Mouse (Mus musculus): ENCODE results near the gene Mcts1. TPM values are rescaled to one million over a fixed set of nuclear protein-coding genes. Genes with fewer than 3 reads are reported as not detected.

Gene Mcts1
- total and polyA plus RNA-seq, 3 experiments = 2.1 to 73.0 (median 55.3) TPM

DNA sequence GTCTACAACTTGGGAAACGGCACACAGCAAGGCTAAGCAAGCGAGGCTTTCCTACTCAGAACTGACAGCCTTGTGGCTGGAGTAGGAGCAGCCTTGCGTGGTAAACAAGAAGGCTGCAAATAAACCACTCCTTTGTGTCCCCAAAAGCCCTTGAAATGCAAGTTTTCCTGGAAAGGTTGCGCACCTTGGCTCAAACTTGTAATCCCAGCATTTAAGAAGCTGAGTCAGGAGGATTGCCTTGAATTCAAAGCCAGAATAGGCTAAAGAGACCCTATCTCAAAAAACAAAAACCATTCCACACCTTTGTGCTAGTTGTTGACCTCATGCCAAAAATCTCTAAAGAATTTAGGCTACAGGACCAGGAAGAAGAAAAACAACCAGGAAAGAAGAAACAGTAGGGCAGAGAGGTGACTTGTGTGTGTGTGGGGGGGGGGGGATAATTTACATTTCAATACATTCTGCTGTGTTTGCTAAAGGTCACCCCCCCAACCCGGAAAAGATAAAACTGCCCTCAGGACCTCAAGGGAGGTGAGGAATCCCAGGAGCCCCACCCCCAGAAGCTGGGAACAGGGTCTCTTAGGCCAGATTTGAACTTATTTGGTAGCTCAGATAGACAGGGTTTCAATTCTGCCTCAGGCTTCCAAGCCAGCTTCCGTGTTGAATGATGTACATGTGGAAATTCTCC is 33.7 kb upstream of the Mcts1 start:
- Histone ChIP-seq H3K4me3 (ENCODE audit: low read depth, low read length) (no peak overlapping the region), H3K36me3 (replicated peaks) (peaks cover 3% of the 10 kb centered on the region), H3K27me3 (ENCODE audit: insufficient read depth, low read length) (no peaks in the 10 kb centered on the region), H3K4me1 (ENCODE audit: insufficient read depth, low read depth, low read length) (no peaks in the 10 kb centered on the region; the same call in 1 of the 2 replicates), H3K9me3 (replicated peaks) (no peaks in the 10 kb centered on the region)
- no peak for TF ChIP-seq GATA1 (IDR thresholded peaks at IDR 0.05; ENCODE audit: borderline replicate concordance, low read length)
- TF ChIP-seq GATA2 (IDR thresholded peaks at IDR 0.05; ENCODE audit: borderline replicate concordance, low read depth, low read length) = no peak
- no peak for TF ChIP-seq CTCF (IDR thresholded peaks at IDR 0.05; ENCODE audit: low read depth, low read length)
- TF ChIP-seq POLR2AphosphoS5 (IDR thresholded peaks at IDR 0.05; ENCODE audit: insufficient replicate concordance, low read depth, low read length) = no peak
- no peak for TF ChIP-seq TAL1 (conservative IDR thresholded peaks at IDR 0.05; ENCODE audit: low read depth, low read length)
- DNase-seq (ENCODE audit: low spot score) = no peak
- no peak for ATAC-seq (ENCODE audit: extremely low read depth, insufficient number of reproducible peaks, low FRiP score, poor library complexity, severe bottlenecking)

GRCm38 (mm10) chrX:38576078-38576477 is 24.3 kb upstream of the Mcts1 start, which contains the start of gene Cul4b:
Cul4b (minus strand) TSS chrX:38576196.
- ATAC-seq (ENCODE audit: extremely low read depth, insufficient number of reproducible peaks, low FRiP score, poor library complexity, severe bottlenecking) = no peak
- Histone ChIP-seq H3K4me1 (ENCODE audit: insufficient read depth, low read depth, low read length) (no peaks in the 10 kb centered on the region), H3K36me3 (replicated peaks) (no peaks in the 10 kb centered on the region), H3K4me3 (ENCODE audit: low read depth, low read length) (no peak within 1 kb of the TSS), H3K9me3 (replicated peaks) (no peaks in the 10 kb centered on the region), H3K27me3 (ENCODE audit: insufficient read depth, low read length) (no peaks in the 10 kb centered on the region)
- no peak for DNase-seq (ENCODE audit: low spot score)
- TF ChIP-seq POLR2AphosphoS5 (IDR thresholded peaks at IDR 0.05; ENCODE audit: insufficient replicate concordance, low read depth, low read length) (no peak), CTCF (IDR thresholded peaks at IDR 0.05; ENCODE audit: low read depth, low read length) (no peak), TAL1 (conservative IDR thresholded peaks at IDR 0.05; ENCODE audit: low read depth, low read length) (no peak), GATA1 (IDR thresholded peaks at IDR 0.05; ENCODE audit: borderline replicate concordance, low read length) (no peak), GATA2 (IDR thresholded peaks at IDR 0.05; ENCODE audit: borderline replicate concordance, low read depth, low read length) (no peak)

GRCm38 (mm10) chrX:38581140-38581539 is 19.2 kb upstream of the Mcts1 start:
- Histone ChIP-seq H3K27me3 (ENCODE audit: insufficient read depth, low read length) (no peaks in the 10 kb centered on the region), H3K4me1 (ENCODE audit: insufficient read depth, low read depth, low read length) (peaks cover 7% of the 10 kb centered on the region), H3K4me3 (ENCODE audit: low read depth, low read length) (no peak overlapping the region), H3K9me3 (replicated peaks) (no peaks in the 10 kb centered on the region), H3K36me3 (replicated peaks) (no peaks in the 10 kb centered on the region)
- TF ChIP-seq CTCF (IDR thresholded peaks at IDR 0.05; ENCODE audit: low read depth, low read length) (no peak), GATA1 (IDR thresholded peaks at IDR 0.05; ENCODE audit: borderline replicate concordance, low read length) (no peak), POLR2AphosphoS5 (IDR thresholded peaks at IDR 0.05; ENCODE audit: insufficient replicate concordance, low read depth, low read length) (no peak), TAL1 (conservative IDR thresholded peaks at IDR 0.05; ENCODE audit: low read depth, low read length) (no peak), GATA2 (IDR thresholded peaks at IDR 0.05; ENCODE audit: borderline replicate concordance, low read depth, low read length) (no peak)
- DNase-seq (ENCODE audit: low spot score) (no peak), ATAC-seq (ENCODE audit: extremely low read depth, insufficient number of reproducible peaks, low FRiP score, poor library complexity, severe bottlenecking) (peak; percentile 60)

DNA sequence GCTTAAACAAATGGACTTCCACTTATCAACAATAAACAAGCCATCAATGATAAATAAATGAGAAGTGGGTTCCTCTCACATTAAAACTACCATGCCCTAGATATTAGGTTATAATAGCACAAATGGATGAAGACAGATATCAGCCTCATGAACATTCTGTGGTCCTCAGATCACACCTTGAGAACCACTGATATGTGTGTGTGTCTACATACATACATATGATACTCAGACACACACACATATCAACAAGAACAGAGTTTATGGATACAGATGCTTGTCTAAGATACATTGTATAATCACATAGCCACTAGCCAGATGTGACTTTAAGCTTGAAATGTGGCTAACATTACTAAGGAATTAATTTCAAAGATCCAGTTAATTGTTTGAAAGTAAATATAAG is 17.1 kb upstream of the Mcts1 start:
- Histone ChIP-seq H3K36me3 (replicated peaks) (no peaks in the 10 kb centered on the region), H3K4me3 (ENCODE audit: low read depth, low read length) (no peak overlapping the region), H3K9me3 (replicated peaks) (no peaks in the 10 kb centered on the region), H3K27me3 (ENCODE audit: insufficient read depth, low read length) (no peaks in the 10 kb centered on the region), H3K4me1 (ENCODE audit: insufficient read depth, low read depth, low read length) (peaks cover 7% of the 10 kb centered on the region)
- ATAC-seq (ENCODE audit: extremely low read depth, insufficient number of reproducible peaks, low FRiP score, poor library complexity, severe bottlenecking) (no peak), DNase-seq (ENCODE audit: low spot score) (no peak)
- TF ChIP-seq TAL1 (conservative IDR thresholded peaks at IDR 0.05; ENCODE audit: low read depth, low read length) (0 out of 2 replicates have a peak, but pooled peaks have one; percentile 17), GATA1 (IDR thresholded peaks at IDR 0.05; ENCODE audit: borderline replicate concordance, low read length) (no peak)

DNA sequence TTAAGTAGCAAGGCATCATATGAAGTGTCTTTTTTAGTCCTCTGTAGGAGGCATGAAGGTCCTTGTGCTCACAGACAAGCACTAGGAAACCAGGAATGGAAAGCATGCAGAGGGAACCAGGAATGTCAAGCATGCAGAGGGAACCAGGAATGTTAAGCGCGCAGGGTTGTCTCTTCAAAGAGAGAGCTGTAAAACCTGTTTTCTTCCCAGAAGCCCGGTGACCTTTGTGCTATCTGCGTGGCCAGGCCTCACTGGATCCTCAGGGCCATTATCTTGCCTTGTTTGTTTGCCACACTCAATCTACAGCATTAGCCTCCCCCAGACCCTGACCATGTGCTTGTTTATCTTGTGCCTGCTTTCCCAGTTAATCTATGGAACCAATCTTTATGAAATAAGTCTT is 10.6 kb upstream of the Mcts1 start:
- no peaks in the 10 kb centered on the region for H3K27me3 ChIP-seq (ENCODE audit: insufficient read depth, low read length)
- DNase-seq (ENCODE audit: low spot score) (no peak), ATAC-seq (ENCODE audit: extremely low read depth, insufficient number of reproducible peaks, low FRiP score, poor library complexity, severe bottlenecking) (no peak)
- H3K4me3 ChIP-seq (ENCODE audit: low read depth, low read length) = no peak overlapping the region
- H3K36me3 ChIP-seq (replicated peaks) = no peaks in the 10 kb centered on the region
- TF ChIP-seq TAL1 (conservative IDR thresholded peaks at IDR 0.05; ENCODE audit: low read depth, low read length) (peak; percentile 34), CTCF (IDR thresholded peaks at IDR 0.05; ENCODE audit: low read depth, low read length) (no peak)
- H3K4me1 ChIP-seq (ENCODE audit: insufficient read depth, low read depth, low read length) = peaks cover 50% of the 10 kb centered on the region
- no peaks in the 10 kb centered on the region for H3K9me3 ChIP-seq (replicated peaks)

DNA sequence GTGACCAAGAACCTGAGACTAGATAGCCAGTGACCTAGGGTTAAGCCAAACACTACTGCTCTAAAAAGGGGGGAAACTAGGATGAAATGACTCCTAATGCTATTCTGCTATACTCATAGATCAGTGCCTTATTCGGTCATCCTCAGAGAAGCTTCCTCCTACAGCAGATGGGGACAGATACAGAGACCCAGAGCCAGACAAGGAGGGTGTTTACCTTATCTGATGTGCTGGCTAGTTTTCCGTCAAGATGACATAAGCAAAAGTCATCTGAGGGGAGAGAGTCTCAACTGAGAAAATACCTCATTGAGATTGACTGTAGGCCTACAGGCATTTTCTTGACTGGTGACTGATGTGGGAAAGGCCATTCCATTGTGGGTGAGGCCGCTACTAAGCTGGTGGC is 8.6 kb upstream of the Mcts1 start:
- H3K36me3 ChIP-seq (replicated peaks) = no peaks in the 10 kb centered on the region
- H3K4me3 ChIP-seq (ENCODE audit: low read depth, low read length) = no peak overlapping the region
- H3K27me3 ChIP-seq (ENCODE audit: insufficient read depth, low read length) = no peaks in the 10 kb centered on the region
- H3K4me1 ChIP-seq (ENCODE audit: insufficient read depth, low read depth, low read length) = peaks cover 47% of the 10 kb centered on the region
- peak; percentile 67; the same call in 1 of the 2 replicates for ATAC-seq (ENCODE audit: extremely low read depth, insufficient number of reproducible peaks, low FRiP score, poor library complexity, severe bottlenecking)
- H3K9me3 ChIP-seq (replicated peaks) = no peaks in the 10 kb centered on the region
- no peak for DNase-seq (ENCODE audit: low spot score)
- TF ChIP-seq GATA1 (IDR thresholded peaks at IDR 0.05; ENCODE audit: borderline replicate concordance, low read length) (no peak), TAL1 (conservative IDR thresholded peaks at IDR 0.05; ENCODE audit: low read depth, low read length) (no peak), GATA2 (IDR thresholded peaks at IDR 0.05; ENCODE audit: borderline replicate concordance, low read depth, low read length) (no peak), POLR2AphosphoS5 (IDR thresholded peaks at IDR 0.05; ENCODE audit: insufficient replicate concordance, low read depth, low read length) (no peak), CTCF (IDR thresholded peaks at IDR 0.05; ENCODE audit: low read depth, low read length) (no peak)
